Mouse (Mus musculus) ES-CJ7 (cell line): ENCODE measurements around the gene Zfp710.

ENCODE experiments used
- DNase-seq: peaks from one replicate; pipeline ENCODE4 v3.0.0; 2011; ENCODE audit warnings: low read depth, low spot score

Gene Zfp710

DNA sequence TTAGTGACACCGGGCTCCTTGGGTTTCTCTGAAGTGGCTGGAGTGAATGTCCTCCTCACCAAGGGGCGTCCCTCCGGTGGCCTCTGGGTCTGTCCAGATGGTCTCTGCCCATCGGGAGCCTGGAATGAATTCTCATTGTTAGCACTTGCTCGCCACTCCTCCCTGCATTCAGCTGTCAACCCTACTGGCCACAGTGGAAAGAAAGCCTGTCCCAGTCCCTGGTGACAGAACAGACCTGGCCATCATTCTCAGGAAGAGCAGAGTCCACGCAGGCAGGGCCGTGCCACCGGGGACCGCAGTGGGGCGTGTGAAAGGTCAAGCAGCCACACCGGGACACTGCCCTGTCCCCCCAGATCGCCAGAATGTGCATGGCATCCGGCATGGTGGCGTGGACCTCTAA, 33.2 kb downstream of the Zfp710 start:
- no peak for DNase-seq

DNA sequence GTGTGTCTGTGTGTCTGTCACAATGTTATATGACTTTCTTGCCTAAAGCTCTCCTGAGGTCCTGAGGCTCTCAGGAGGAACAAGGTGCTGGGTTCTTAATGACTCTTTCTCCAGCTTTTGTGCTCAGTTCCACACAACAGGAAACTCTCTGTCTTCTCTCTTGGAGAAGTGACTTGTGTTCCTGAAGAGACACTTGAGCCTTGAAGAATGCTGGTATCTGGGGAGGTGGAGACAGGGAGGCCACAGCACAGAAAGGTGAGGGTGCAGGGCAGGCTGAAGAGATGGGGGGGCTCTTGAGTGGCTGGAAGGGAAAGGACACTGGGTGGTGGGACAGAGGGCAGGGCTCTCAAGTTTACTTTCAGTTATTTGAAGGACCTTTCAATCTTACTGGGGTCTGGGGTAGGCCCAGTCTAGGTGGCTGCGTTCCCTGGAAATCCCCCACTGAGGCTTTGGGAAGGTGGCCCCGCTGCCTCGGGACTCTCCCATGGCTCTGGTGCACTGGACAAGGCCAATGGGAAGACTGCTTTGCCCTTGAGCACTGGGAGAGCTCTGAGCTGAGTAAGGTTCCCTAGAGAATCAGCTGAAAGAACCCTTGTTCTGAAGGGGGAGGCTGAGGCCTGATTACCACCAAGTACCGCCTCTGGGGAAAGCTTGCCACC, 33.9 kb downstream of the Zfp710 start:
- no peak for DNase-seq

DNA sequence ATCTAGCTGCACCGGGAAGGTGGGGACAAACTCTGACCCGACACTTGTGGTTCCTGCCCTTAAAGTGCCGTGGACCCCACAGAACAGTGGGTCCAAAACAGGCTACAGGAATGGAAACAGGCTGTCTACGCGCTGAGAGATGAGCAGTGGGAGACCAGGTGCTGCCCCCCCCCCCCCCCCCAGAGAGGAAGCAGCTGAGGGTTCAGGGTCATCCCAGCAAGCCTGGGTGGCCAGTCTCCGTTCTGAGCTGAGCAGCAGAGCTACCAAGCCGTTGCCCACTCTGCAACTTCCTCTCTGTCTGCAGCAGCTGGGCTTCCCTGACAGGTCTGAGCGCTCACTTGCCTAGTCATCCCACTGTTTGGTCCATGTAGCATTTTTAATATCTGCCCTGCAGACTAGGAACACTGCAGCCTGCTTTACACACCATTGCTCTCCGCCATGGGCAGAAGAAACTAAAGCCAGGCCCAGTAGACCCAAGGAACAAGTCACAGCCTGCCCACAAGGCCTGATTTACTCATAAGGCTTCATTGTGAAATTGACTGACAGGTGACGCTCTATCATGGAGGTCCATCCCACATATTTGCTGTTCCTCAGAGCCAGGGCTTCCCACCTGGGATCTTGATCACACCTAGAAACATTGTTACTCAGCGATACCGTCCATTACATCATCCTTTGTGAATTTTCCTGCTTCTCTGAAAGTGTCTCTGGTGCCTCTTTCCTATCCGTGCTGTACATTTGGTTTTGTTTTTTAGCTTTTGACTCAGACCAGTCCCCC, 34.6 kb downstream of the Zfp710 start:
- DNase-seq = no peak

DNA sequence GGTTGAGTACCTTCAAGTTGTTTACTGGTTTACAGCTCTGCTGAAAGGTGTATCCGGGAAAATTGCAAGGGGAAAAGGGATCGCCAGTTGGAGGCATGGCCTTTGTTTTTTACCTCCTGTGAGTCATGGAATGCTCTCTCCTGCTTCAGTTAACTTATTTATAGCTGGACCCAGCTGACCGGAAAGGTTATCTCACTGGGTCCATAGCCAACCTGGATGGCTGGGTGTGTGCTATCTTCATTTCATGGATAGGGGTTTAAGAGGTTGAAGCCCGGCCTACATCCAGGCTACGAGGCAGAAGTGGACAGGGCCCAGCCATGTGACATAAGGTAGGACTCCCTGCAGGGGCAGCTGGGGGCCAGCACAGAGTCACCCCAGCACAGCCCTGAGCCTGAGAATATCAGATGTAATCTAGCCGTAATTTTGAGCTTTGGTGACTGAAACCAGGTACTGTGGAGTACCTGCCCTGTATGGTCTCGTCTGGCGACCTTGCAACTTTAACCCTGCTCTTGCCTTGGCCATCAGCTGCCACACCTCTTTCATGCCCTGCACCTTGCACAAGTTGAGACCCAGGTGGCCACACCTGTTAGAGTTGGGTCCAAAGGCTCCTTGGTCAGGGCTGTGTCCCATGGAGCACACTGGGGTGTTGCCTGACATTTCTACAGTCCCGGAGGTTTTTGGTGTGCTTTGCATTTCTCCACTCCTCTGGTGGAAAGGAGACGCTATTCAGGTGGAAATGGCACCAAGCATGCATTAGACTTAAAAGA, 35.6 kb downstream of the Zfp710 start:
- no peak for DNase-seq

DNA sequence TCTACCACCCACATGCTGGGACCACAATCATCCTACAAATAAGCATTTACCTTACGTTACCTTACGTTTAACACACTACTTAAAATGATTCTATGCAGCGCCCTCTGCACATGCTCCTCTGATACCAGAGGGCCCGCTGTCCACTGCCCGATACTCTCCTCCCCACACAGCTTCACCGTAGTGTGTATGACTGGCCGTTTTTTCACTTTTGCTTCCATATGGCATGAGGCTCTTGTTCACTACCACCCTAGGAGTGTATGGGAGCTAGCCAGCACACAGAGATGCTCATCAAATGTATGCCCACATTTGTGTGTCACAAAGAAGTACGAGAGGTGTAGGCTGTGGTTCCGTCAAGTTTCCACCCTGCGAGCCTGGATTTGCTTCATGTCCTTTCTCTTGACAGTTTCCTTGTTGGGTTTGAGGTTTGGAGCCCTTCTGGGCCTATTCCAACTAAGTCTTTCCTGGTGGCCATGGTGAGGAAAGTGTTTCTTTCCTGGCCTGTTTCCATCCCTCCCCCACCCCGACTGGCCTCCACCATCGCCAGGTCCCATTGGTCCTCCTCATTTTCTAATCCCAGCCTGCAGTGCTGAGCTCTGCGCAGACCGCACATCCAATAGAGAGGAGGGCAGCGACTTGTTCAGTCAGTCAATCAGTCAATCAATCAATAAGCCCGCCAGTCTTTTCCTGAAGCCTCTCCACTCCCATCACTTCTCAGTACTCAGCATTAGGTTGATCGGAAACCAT, 37.6 kb downstream of the Zfp710 start:
- no peak for DNase-seq

DNA sequence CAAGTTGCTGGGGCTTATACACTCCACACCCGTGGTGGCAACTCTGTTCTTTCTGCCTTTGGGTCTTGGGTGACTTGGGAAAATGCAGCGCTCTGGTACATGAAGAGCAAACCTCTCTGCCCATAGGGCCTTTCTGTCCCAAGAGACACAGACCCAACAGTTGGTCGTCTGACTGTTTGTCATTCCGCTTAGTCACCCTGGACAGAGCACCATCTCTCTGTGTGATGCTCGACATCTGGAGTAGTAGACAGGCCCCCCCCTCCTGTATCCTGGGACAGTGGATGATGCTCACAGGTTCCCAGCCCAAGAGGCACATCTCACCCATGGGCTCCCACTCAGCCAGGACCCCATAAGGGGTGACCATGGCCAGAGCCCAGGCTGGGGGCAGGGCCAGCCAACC, 38.6 kb downstream of the Zfp710 start:
- no peak for DNase-seq

DNA sequence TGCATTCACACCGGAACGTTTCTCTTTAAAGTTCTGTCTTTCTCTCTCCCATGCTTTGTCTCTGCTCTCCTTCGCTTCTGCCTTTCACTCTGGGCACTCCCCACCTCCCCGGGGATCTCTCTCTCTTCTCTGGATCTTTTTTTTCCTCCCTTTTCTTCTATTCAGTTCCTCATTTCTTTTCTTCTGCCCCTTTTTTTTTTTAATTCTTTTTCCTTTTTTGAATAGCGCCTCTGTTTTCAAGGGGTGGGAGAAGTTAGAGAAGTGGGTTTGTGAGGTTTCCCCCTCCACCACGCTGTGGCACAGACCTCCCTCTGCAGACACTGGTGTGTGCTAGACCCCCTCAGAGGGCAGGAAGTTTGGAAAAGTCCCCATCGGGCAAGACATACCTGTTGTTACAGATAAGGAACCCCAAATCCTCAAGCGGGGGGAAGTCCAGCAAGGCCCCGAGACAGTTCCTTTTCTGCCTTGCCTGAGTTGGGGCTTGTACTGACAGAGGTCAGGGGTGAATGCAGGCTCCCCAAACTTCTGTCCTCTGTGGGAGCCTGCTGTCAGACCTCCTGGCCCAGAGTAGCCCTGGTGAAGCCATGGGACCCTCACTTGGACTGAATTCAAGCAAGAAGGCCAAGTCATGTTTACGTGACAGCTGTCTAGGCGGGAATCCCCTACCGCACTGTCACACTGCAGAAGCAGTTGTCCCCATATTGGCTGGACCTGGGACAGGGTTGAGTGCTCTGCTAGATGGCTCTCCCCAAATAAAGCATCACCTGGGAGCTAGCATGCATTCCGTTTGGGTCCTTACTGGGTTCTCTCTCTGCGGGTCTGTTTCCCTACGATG, 39.5 kb downstream of the Zfp710 start:
- DNase-seq = no peak

DNA sequence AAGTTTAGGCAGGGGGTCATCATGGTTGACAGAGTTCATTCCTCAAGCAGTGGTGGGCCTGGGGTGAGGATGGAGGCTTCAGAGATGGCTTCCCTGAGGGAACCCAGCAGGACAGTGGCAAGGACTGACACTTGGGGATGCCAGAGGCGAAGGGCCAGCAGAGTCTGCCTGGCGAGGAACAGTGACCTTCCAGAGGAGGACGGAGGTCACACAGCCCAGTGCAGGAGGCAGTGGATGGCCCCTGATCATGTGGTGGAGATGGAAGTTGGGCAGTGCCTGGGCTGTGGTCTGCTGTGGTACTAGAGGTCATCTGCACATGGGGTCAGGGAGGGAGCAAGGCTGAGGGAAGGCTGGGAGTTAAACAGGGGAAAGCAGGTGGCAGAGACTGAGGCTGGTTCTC, 40.6 kb downstream of the Zfp710 start:
- no peak for DNase-seq

DNA sequence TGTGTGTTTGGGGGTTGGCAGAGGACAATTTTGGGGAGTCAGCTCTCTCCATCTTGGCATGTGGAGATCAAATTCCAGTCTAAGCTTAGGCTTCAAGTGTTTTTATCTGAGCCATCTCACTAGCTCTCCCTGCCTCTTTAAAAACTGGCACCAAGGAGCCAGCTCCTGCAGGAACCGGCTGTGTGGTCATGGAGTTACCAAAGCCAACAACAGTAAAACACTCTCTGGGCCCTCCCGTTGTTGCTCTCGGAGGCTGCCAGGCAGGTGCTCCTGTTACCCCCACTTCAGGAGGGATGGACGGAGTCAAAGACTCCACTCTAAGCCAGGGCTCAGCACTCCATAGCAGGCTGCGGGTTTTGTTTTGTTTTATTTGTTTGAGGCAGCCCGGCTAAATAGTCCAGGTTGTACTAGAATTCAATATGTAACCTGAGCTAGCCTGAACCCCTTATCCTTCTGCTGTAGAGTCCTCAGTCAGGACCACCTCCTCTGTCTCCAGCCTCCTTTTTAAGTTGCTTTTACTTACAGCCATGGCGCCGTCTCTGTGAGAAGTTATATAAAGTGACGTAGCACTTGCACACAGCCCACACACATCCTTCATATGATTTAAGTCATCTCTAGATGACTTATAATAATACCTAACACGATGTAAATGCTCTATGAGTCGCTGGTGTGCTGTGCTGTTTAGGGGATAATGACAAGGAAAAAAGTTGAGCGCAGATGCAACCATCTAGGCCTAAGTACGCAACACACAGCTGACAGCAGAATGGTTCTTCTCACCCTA, 42.3 kb downstream of the Zfp710 start:
- no peak for DNase-seq

DNA sequence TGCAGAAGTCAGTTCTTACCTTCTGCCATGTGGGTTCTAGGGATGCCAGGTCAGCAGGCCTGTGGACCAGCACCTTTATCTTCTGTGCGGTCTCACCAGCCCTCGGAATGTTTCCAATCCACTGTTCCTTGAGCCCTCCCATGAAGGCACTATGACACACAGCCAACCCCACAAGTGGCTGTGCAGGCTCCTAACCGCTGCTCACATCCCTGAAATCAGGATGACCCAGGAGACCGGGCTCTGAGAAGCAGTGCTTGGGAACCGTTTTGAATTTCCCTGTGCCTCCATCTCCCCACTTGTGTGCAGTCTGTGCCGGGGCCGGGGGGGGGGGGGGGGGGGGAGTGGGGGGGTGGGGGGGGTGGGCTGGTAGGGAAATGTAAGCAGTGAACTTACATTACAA, 43.7 kb downstream of the Zfp710 start:
- DNase-seq = no peak

DNA sequence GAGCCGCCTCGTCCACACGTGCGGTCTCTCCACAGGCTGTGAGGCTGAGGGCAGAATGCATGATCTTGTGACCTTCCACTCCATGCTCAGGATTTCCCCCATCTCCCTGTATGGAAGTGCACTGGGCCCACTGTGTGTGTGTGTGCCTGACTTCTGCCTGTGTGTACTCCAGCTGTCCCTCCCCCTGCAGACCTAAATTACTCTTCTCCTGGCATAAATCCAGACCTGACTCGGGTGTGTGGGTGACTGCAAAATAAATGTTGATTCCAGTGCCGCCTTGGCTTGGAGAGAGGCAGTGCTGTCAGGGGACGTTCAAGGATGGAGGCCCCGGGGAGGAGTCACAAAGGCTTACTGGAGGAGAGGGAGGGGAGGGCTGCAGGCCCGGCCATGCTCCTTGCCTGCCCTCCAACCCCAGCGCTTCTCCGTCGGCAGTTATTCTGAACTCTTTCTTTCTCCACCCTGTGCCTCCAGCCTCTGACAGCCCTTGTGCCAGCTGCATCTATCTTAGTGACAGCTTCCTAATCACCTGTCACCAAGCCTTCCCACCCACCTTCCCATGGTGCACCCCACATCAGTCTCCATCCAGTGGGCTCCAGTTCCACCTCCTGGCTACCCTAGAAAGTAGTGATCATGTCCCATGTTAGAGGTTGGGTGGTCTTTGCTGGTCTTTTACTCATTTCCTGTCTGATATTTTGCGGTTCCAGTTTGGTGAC, 45.2 kb downstream of the Zfp710 start:
- no peak for DNase-seq

DNA sequence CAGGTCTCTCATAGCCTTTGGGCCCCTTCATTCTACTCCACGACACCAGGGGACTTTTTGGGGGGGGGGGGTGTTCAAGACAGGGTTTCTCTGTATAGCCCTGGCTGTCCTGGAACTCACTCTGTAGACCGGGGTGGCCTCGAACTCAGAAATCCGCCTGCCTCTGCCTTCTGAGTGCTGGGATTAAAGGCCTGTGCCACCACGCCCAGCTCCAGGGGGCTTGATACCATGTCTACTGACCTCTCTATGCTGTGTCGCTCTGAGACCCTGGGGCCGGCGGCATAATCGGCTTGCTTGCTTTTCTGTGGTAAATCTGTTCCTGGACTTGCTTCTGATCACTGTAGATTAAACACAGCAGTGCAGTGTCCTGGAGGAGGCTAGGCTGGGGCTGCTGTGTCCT, 46.6 kb downstream of the Zfp710 start:
- no peak for DNase-seq

DNA sequence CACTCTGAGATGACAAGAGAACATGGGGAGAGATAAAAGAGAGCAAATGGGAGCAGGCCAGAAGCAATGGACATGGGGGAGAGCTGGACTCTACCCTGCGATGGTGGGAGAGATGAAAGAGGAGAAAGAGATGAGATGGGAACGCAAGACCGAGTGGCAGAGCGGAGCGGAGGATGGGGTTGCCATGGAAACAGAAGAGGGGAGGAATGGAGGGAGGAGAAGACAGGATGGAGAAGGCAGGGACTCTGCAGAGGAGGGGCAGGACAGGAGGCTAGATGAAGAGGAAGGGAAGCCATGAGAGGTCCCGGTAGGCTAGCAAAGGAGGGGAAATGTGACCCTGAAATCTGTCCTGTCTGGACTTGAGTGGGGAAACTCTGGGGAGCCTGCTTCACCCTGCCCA, 47.7 kb downstream of the Zfp710 start:
- DNase-seq = no peak

DNA sequence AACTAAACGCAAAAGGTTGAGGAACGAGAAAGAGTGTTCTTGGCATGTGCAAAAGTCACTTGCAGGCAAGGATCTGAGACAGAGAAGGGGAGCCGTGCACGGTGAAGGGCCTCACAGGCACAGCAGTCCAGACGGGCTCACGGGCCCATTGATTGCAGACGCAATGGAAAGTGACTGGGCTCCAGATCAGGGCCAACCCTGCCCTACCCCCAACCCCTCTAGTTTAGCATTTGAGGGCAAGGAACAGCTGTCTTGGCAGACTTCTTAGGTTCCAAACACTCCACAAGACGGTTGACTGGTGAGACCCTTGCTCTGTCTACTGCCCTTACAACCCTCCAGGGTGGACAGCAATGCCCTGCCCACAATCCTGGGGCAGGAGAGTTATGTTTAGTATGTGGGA, 48.9 kb downstream of the Zfp710 start:
- no peak for DNase-seq

DNA sequence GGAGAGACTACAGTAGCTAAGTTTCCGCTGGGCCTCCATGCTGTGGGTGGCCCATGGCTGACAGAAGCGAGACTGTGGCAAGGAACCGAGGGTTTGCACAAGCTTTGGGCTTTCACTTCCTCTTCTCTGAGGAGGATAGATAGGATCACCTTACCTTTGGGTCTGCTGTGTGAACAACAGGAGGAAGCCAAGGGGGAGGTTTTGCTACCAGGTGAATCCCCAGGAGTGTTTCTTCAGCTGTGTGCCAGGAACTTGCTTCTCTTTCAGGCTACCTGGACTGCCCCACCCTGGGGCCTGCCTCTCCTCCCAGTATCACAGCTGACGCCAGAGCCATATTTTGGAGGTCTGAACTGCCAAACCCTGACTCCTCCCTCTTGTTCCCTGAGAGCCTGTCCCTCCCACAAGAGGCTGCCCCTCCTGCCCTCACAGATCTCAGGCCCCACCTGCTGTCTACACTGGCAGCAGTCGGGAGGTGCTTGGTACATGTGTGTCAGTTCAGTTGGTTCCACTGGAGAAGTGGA, 50.4 kb downstream of the Zfp710 start:
- DNase-seq = no peak

DNA sequence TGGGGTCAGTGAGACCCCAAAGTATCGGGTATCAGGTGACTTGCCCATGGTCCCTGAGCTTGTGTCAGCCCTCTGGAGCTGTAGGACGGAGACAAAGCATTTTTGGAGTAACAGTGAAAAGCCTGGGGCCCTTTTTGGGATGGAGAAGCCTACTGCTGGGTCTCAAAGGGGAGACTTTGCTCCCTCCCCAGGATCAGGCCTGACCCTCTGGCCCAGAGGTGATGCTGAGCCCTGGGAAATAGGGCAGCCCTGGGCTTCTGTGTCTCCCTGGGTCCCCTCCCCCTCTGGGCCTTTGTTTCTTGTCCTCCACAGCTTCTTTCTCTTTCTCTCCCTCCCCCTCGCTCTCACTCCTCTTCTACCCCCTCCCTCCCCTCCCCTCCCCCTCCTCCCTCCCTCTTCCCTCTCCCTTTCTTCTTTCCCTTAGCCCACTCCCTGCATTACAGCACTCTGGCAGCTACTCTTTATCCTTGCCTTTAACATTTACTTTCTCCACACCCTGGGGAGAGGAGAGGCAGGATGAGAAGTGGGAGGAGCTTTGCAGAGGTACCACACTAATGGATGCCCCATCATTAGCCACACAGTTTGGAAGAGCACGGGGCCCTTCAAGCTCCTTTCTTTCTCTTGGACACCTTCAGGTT, 51.5 kb downstream of the Zfp710 start:
- no peak for DNase-seq

DNA sequence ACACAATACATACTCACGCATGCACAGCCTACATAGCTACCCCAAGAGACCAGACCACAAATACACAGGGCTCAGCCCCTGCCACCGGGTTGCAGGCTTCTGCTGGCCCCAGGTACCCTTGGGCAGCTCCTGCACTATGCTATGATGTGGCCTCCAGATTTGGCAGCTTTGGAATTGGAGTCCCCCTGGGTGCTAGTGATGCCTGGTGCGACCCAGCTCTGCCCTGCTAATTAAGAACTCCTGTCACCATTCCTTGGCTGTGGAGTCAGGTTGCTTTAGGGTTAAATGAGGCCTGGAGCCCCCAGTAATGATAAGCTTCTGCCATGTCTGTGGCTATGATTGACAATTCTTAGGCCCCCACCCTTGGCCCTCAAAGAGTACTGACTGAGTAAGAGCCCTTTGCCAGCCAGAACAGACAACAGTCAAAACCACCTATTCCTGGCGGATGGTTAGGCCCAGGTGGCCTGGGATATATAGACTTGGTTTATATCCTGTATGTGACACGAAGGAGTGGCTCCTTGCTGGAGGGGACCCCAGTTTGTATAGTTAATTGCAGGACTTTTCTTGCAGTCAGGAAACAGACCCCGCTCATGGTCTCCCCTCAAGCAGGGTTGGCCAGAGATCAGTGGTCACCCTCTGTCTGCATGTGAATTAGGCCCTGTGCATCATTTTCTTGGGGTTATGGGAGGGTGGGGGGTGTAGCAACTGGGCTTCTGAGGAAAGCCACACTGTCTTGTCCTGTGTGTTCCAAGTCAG, 52.5 kb downstream of the Zfp710 start:
- no peak for DNase-seq

DNA sequence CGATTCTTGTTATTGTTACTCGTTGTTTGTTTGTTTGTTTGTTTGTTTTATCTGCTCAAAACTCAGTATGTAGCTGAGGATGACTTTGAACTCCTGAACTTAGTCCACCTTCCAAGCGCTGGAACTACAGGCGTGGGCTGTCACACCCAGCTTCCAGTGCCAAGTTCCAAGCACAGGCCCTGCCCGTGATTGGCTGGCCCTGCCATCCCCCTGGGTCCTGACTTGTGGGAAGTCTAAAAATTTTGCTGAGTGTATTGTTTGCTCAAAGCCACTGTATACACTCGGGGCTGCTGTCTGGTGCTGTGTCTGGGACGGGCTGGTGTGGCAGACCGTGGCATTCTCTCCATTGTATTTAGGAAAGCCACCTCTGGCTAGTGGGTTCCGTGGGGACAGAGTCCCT, 53.2 kb downstream of the Zfp710 start:
- no peak for DNase-seq
